Mouse (Mus musculus): ENCODE measurements around the gene Adgrg1. TPM values are rescaled to one million over a fixed set of nuclear protein-coding genes. Genes with fewer than 3 reads are reported as not detected.
"Not testable (repeated sequence)": the region's sequence is repeated elsewhere in the genome, so short reads cannot be mapped to it uniquely, and the experiment has no call there.

Adgrg1 gene
- polyA plus RNA-seq, 1 experiment from 2014 or later, result 42.4 TPM

DNA sequence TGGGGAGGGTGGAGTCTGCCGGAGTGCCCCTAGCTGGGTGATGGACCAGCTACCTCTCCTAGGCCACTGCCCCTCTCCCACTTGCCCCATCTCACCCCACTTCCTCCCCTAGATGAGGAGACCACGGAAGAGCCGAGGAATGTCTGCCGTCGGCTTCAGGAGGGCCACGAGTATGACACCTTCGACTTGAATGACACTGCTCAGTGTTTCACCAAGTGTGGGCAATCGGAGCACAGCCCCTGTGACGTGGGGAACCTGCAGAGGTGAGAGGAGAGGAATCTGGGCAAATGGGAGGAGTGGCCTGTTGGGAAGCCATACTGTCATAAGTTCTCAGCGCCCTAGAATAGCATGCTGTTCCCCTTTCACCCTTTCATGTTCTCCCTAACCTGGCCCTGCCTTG, 46.3 kb downstream of the Adgrg1 start:
- H3K4me2 ChIP-seq (replicated peaks; ENCODE audit: low read depth), result no peak overlapping the region
- H3K27me3 ChIP-seq (ENCODE audit: control insufficient read depth, insufficient read depth, low read length), result no peaks in the 10 kb centered on the region
- H3K9me3 ChIP-seq (ENCODE audit: control insufficient read depth, low read length), result no peaks in the 10 kb centered on the region
- DNase-seq (ENCODE audit: low spot score) (no peak), ATAC-seq (ENCODE audit: low FRiP score, low TSS enrichment) (no peak)
- H3K27ac ChIP-seq (replicated peaks), result no peak overlapping the region
- H3K9ac ChIP-seq (ENCODE audit: low read length), result no peak overlapping the region
- no peaks in the 10 kb centered on the region for H3K4me1 ChIP-seq (replicated peaks; ENCODE audit: control insufficient read depth, insufficient read depth)
- H3K4me3 ChIP-seq (ENCODE audit: low read depth, low read length), result no peak overlapping the region
- TF ChIP-seq CTCF (IDR thresholded peaks at IDR 0.05; ENCODE audit: low read depth) (no peak), EP300 (optimal IDR thresholded peaks at IDR 0.05) (no peak)
- WGBS, result 70% methylated on average over 10 of the region's 10 CpGs
- H3K36me3 ChIP-seq (ENCODE audit: control insufficient read depth, insufficient read depth, low read length), result no peaks in the 10 kb centered on the region

DNA sequence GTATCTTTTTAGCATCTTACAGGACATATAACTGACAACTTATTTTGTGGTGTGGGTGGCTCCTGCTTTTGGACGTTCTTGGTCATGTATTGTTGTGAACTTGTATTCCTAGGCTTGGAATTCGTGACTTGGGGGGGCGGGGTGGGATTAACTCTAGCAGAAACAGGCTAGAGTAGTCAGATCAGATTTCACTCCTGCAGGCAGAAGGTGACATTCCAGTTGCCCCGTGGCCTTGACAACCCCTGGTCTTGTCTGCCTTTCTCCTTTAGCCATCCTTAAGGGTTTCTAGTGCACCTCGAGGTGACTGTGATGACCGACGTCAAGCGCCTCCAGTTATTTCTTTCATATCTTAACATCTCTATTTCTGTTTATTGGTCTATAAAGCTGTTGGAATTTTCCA, 48.6 kb downstream of the Adgrg1 start:
- no peak for DNase-seq (ENCODE audit: low spot score)
- H3K27me3 ChIP-seq (ENCODE audit: control insufficient read depth, insufficient read depth, low read length), result no peaks in the 10 kb centered on the region
- 31% methylated on average over 8 of the region's 8 CpGs for WGBS
- H3K4me2 ChIP-seq (replicated peaks; ENCODE audit: low read depth), result no peak overlapping the region
- no peak overlapping the region for H3K27ac ChIP-seq (replicated peaks)
- H3K4me3 ChIP-seq (ENCODE audit: low read depth, low read length), result no peak overlapping the region
- no peaks in the 10 kb centered on the region for H3K36me3 ChIP-seq (ENCODE audit: control insufficient read depth, insufficient read depth, low read length)
- TF ChIP-seq CTCF (IDR thresholded peaks at IDR 0.05; ENCODE audit: low read depth) (no peak), EP300 (optimal IDR thresholded peaks at IDR 0.05) (no peak)
- ATAC-seq (ENCODE audit: low FRiP score, low TSS enrichment), result no peak
- no peaks in the 10 kb centered on the region for H3K9me3 ChIP-seq (ENCODE audit: control insufficient read depth, low read length)
- no peak overlapping the region for H3K9ac ChIP-seq (ENCODE audit: low read length)
- H3K4me1 ChIP-seq (replicated peaks; ENCODE audit: control insufficient read depth, insufficient read depth), result no peaks in the 10 kb centered on the region

DNA sequence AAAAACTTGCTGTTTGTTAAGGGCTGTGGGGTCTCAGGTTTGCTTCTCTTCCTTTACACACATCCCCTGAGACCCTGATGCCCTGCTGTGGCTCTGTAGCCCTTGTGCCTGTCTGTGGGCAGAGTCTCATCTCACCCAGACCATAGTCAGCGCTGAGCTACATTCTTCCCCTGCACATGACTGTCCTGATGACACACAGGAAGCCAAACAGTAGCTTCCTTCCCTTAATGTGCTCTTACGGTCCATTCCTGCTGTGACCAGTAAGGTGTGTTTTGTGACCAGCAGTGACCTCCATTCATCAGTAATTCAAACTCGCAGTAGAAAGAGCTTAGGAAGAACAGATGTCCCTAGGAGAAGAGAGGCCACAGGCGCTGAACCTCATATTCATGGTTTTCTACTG, 49.8 kb downstream of the Adgrg1 start:
- TF ChIP-seq CTCF (IDR thresholded peaks at IDR 0.05; ENCODE audit: low read depth) (no peak), EP300 (optimal IDR thresholded peaks at IDR 0.05) (no peak)
- Histone ChIP-seq H3K36me3 (ENCODE audit: control insufficient read depth, insufficient read depth, low read length) (no peaks in the 10 kb centered on the region), H3K4me1 (replicated peaks; ENCODE audit: control insufficient read depth, insufficient read depth) (no peaks in the 10 kb centered on the region), H3K9me3 (ENCODE audit: control insufficient read depth, low read length) (no peaks in the 10 kb centered on the region), H3K4me3 (ENCODE audit: low read depth, low read length) (no peak overlapping the region), H3K9ac (ENCODE audit: low read length) (no peak overlapping the region), H3K27ac (replicated peaks) (no peak overlapping the region), H3K27me3 (ENCODE audit: control insufficient read depth, insufficient read depth, low read length) (no peaks in the 10 kb centered on the region), H3K4me2 (replicated peaks; ENCODE audit: low read depth) (no peak overlapping the region)
- WGBS, result 67% methylated on average over 4 of the region's 4 CpGs
- DNase-seq (ENCODE audit: low spot score) (no peak), ATAC-seq (ENCODE audit: low FRiP score, low TSS enrichment) (no peak)

DNA sequence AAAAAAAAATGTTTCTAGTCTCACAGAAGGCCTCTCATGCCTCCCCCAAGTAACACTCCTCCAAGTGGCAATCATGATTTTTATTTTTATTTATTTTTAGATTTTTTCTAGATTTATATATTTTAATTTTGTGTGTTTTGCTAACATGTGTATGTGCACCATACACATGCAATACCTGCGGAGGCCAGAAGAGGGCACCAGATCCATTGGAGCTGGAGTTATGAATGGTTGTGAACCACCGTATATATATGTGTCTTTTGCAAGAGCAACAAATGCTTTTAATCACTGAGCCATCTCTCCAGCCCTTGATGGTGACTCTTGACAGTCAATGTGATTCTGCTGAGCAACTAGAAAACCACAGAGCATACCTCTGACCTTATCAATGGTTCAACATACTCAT, 50.9 kb downstream of the Adgrg1 start:
- Histone ChIP-seq H3K27ac (replicated peaks) (no peak overlapping the region), H3K9ac (ENCODE audit: low read length) (no peak overlapping the region), H3K4me1 (replicated peaks; ENCODE audit: control insufficient read depth, insufficient read depth) (no peaks in the 10 kb centered on the region), H3K4me2 (replicated peaks; ENCODE audit: low read depth) (no peak overlapping the region), H3K36me3 (ENCODE audit: control insufficient read depth, insufficient read depth, low read length) (no peaks in the 10 kb centered on the region), H3K9me3 (ENCODE audit: control insufficient read depth, low read length) (no peaks in the 10 kb centered on the region), H3K27me3 (ENCODE audit: control insufficient read depth, insufficient read depth, low read length) (no peaks in the 10 kb centered on the region), H3K4me3 (ENCODE audit: low read depth, low read length) (no peak overlapping the region)
- TF ChIP-seq EP300 (optimal IDR thresholded peaks at IDR 0.05), result no peak
- TF ChIP-seq CTCF (IDR thresholded peaks at IDR 0.05; ENCODE audit: low read depth), result peak; percentile 63
- 67% methylated on average over 2 of the region's 2 CpGs for WGBS
- peak; percentile 30 for DNase-seq (ENCODE audit: low spot score)
- no peak for ATAC-seq (ENCODE audit: low FRiP score, low TSS enrichment)

DNA sequence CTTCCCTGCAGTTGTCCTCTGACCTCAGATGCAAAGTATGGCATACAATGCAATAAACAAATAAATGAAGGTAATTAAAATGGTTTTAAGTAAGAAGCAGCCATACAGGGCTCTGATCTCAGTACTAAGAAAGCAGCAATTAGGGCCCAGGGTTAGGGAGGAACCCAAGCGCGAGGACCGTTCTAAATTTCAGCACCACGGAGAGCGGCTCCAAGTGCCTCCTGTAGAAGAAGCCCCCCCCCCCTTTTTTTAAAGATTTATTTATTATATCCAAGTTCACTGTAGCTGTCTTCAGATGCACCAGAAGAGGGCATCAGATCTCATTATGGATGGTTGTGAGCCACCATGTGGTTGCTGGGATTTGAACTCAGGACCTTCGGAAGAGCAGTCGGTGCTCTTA, 53.8 kb downstream of the Adgrg1 start:
- H3K27ac ChIP-seq (replicated peaks); H3K4me2 ChIP-seq (replicated peaks; ENCODE audit: low read depth); H3K36me3 ChIP-seq (ENCODE audit: control insufficient read depth, insufficient read depth, low read length); H3K9ac ChIP-seq (ENCODE audit: low read length); H3K4me3 ChIP-seq (ENCODE audit: low read depth, low read length); DNase-seq (ENCODE audit: low spot score); H3K27me3 ChIP-seq (ENCODE audit: control insufficient read depth, insufficient read depth, low read length); H3K9me3 ChIP-seq (ENCODE audit: control insufficient read depth, low read length); H3K4me1 ChIP-seq (replicated peaks; ENCODE audit: control insufficient read depth, insufficient read depth); ATAC-seq (ENCODE audit: low FRiP score, low TSS enrichment): not testable (repeated sequence)
- WGBS, result 41% methylated on average over 7 of the region's 7 CpGs

DNA sequence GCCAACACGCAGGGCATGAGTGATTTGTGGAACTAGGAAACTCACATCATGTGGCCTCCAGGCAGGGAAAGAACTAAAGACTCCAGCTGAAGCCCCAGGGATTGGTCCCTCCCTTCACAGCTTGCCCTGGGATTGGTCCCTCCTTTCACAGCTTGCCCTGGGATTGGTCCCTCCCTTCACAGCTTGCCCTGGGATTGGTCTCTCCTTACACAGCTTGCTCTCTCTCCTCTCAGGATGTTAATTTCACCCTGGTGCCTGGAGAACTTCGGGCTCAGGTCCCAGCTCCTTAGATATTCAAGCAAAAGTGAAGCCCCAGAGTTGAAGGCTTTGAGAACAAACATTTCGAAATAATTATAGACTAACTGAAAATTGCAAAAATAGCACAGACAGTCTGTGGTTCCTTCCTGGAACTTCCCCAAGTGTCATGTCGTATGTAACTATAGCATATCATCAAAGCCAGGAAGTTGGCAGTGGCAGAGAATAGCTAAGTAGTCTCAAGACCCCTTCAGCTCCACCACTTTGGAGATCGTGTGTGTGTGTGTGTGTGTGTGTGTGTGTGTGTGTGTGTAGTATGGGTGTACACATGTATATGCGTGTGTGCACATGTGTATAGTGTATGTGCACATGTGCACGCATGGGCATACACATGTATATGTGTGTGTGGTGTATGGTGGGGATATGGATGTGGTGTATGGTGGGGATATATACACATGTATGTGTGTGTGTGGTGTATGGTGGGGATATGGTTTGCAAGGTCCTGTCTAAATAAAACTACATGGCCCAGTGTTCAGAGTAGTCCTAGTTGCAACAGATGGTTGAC, 62.8 kb downstream of the Adgrg1 start:
- 56% methylated on average over 7 of the region's 7 CpGs for WGBS
- no peaks in the 10 kb centered on the region for H3K36me3 ChIP-seq (ENCODE audit: control insufficient read depth, insufficient read depth, low read length)
- no peaks in the 10 kb centered on the region for H3K27me3 ChIP-seq (ENCODE audit: control insufficient read depth, insufficient read depth, low read length)
- peak; percentile 44 for DNase-seq (ENCODE audit: low spot score)
- H3K9ac ChIP-seq (ENCODE audit: low read length), result no peak overlapping the region
- no peak overlapping the region for H3K4me3 ChIP-seq (ENCODE audit: low read depth, low read length)
- TF ChIP-seq EP300 (optimal IDR thresholded peaks at IDR 0.05), result no peak
- no peak for TF ChIP-seq CTCF (IDR thresholded peaks at IDR 0.05; ENCODE audit: low read depth)
- no peaks in the 10 kb centered on the region for H3K4me1 ChIP-seq (replicated peaks; ENCODE audit: control insufficient read depth, insufficient read depth)
- peak; percentile 67 for ATAC-seq (ENCODE audit: low FRiP score, low TSS enrichment)
- H3K4me2 ChIP-seq (replicated peaks; ENCODE audit: low read depth), result no peak overlapping the region
- no peaks in the 10 kb centered on the region for H3K9me3 ChIP-seq (ENCODE audit: control insufficient read depth, low read length)
- no peak overlapping the region for H3K27ac ChIP-seq (replicated peaks)
